Mouse (Mus musculus): ENCODE results near the gene Dda1. TPM values are rescaled to one million over a fixed set of nuclear protein-coding genes. Genes with fewer than 3 reads are reported as not detected.
A peak's percentile ranks its signal among the peaks of the same experiment; 100 is the strongest.

Gene Dda1
- total and polyA plus RNA-seq, 2 experiments from 2014 or later: 195 to 241 TPM

GRCm38 (mm10) chr8:71462191-71462590 is 6.8 kb upstream of the Dda1 start:
- ATAC-seq: no peak
- peak overlapping the region; percentile 89 for H3K9ac ChIP-seq (replicated peaks; ENCODE audit: low read length)
- DNase-seq (ENCODE audit: low spot score): no peak
- no peaks in the 10 kb centered on the region for H3K9me3 ChIP-seq (ENCODE audit: low read length)
- peak overlapping the region; percentile 92; the same call in 1 of the 2 replicates for H3K27ac ChIP-seq
- peaks cover 23% of the 10 kb centered on the region for H3K36me3 ChIP-seq (ENCODE audit: insufficient read depth, low read length)
- no peak for TF ChIP-seq CTCF (IDR thresholded peaks at IDR 0.05; ENCODE audit: low read depth)
- peak overlapping the region; percentile 88 for H3K4me3 ChIP-seq (ENCODE audit: low read length)
- 79% methylated on average over 4 of the region's 4 CpGs for WGBS
- peak overlapping the region; percentile 61 for H3K4me2 ChIP-seq (ENCODE audit: low read depth, low read length)
- peaks cover 10% of the 10 kb centered on the region; the same call in 1 of the 2 replicates for H3K4me1 ChIP-seq (ENCODE audit: insufficient read depth, low read length)
- no peaks in the 10 kb centered on the region for H3K27me3 ChIP-seq (ENCODE audit: insufficient read depth, low read length)

GRCm38 (mm10) chr8:71462786-71463185 is 6.2 kb upstream of the Dda1 start:
- peak overlapping the region; percentile 89 for H3K9ac ChIP-seq (replicated peaks; ENCODE audit: low read length)
- DNase-seq (ENCODE audit: low spot score) (peak; percentile 51), ATAC-seq (no peak)
- peaks cover 21% of the 10 kb centered on the region for H3K36me3 ChIP-seq (ENCODE audit: insufficient read depth, low read length)
- peak overlapping the region; percentile 88 for H3K4me3 ChIP-seq (ENCODE audit: low read length)
- H3K9me3 ChIP-seq (ENCODE audit: low read length): no peaks in the 10 kb centered on the region
- H3K27ac ChIP-seq: peak overlapping the region; percentile 92
- H3K4me1 ChIP-seq (ENCODE audit: insufficient read depth, low read length): peaks cover 10% of the 10 kb centered on the region; the same call in 1 of the 2 replicates
- 2% methylated on average over 16 of the region's 16 CpGs for WGBS
- H3K27me3 ChIP-seq (ENCODE audit: insufficient read depth, low read length): no peaks in the 10 kb centered on the region
- H3K4me2 ChIP-seq (ENCODE audit: low read depth, low read length): peak overlapping the region; percentile 61
- TF ChIP-seq CTCF (IDR thresholded peaks at IDR 0.05; ENCODE audit: low read depth): peak; percentile 8; the same call in 1 of the 2 replicates

- DNase-seq (ENCODE audit: low spot score) (peak; percentile 97), ATAC-seq (peak; percentile 82)
- H3K4me3 ChIP-seq (ENCODE audit: low read length): peak within 1 kb of the TSS; percentile 88
- H3K36me3 ChIP-seq (ENCODE audit: insufficient read depth, low read length): peaks cover 18% of the 10 kb centered on the region
- H3K4me2 ChIP-seq (ENCODE audit: low read depth, low read length): peak within 1 kb of the TSS; percentile 61
- peak within 1 kb of the TSS; percentile 92 for H3K27ac ChIP-seq
- no peaks in the 10 kb centered on the region for H3K9me3 ChIP-seq (ENCODE audit: low read length)
- peak within 1 kb of the TSS; percentile 89 for H3K9ac ChIP-seq (replicated peaks; ENCODE audit: low read length)
- TF ChIP-seq CTCF (IDR thresholded peaks at IDR 0.05; ENCODE audit: low read depth): no peak
- no peaks in the 10 kb centered on the region for H3K27me3 ChIP-seq (ENCODE audit: insufficient read depth, low read length)
- under 1% methylated on average over 55 of the region's 55 CpGs for WGBS
- H3K4me1 ChIP-seq (ENCODE audit: insufficient read depth, low read length): peaks cover 10% of the 10 kb centered on the region; the same call in 1 of the 2 replicates
Measured at GRCm38 (mm10) chr8:71463188-71464033, 5.6 kb upstream of the Dda1 start, which contains the start of gene Abhd8. Gene Abhd8 (minus strand): TSS chr8:71463655.

GRCm38 (mm10) chr8:71464513-71465500 is 4.2 kb upstream of the Dda1 start, which contains the start of gene Mrpl34:
Gene Mrpl34 (plus strand): TSS chr8:71464959.
- under 1% methylated on average over 59 of the region's 59 CpGs for WGBS
- peaks cover 9% of the 10 kb centered on the region for H3K36me3 ChIP-seq (ENCODE audit: insufficient read depth, low read length)
- H3K4me2 ChIP-seq (ENCODE audit: low read depth, low read length): peak within 1 kb of the TSS; percentile 61
- ATAC-seq: peak; percentile 85
- H3K4me3 ChIP-seq (ENCODE audit: low read length): peak within 1 kb of the TSS; percentile 88
- peaks cover 10% of the 10 kb centered on the region; the same call in 1 of the 2 replicates for H3K4me1 ChIP-seq (ENCODE audit: insufficient read depth, low read length)
- peak; percentile 100 for DNase-seq (ENCODE audit: low spot score)
- TF ChIP-seq CTCF (IDR thresholded peaks at IDR 0.05; ENCODE audit: low read depth): peak; percentile 99
- H3K9me3 ChIP-seq (ENCODE audit: low read length): no peaks in the 10 kb centered on the region
- H3K27ac ChIP-seq: peak within 1 kb of the TSS; percentile 92
- peak within 1 kb of the TSS; percentile 89 for H3K9ac ChIP-seq (replicated peaks; ENCODE audit: low read length)
- H3K27me3 ChIP-seq (ENCODE audit: insufficient read depth, low read length): no peaks in the 10 kb centered on the region

GRCm38 (mm10) chr8:71465733-71466132 is 3.3 kb upstream of the Dda1 start:
- ATAC-seq: no peak
- Histone ChIP-seq H3K4me1 (ENCODE audit: insufficient read depth, low read length) (peaks cover 10% of the 10 kb centered on the region; the same call in 1 of the 2 replicates), H3K36me3 (ENCODE audit: insufficient read depth, low read length) (peaks cover 6% of the 10 kb centered on the region), H3K9me3 (ENCODE audit: low read length) (no peaks in the 10 kb centered on the region), H3K27ac (no peak overlapping the region), H3K27me3 (ENCODE audit: insufficient read depth, low read length) (no peaks in the 10 kb centered on the region), H3K9ac (replicated peaks; ENCODE audit: low read length) (no peak overlapping the region), H3K4me3 (ENCODE audit: low read length) (peak overlapping the region; percentile 88), H3K4me2 (ENCODE audit: low read depth, low read length) (peak overlapping the region; percentile 61)
- WGBS: 86% methylated on average over 8 of the region's 8 CpGs
- DNase-seq (ENCODE audit: low spot score): no peak
- no peak for TF ChIP-seq CTCF (IDR thresholded peaks at IDR 0.05; ENCODE audit: low read depth)

- Histone ChIP-seq H3K27ac (no peak overlapping the region), H3K4me2 (ENCODE audit: low read depth, low read length) (no peak overlapping the region), H3K27me3 (ENCODE audit: insufficient read depth, low read length) (no peaks in the 10 kb centered on the region), H3K4me1 (ENCODE audit: insufficient read depth, low read length) (peaks cover 10% of the 10 kb centered on the region; the same call in 1 of the 2 replicates), H3K36me3 (ENCODE audit: insufficient read depth, low read length) (peaks cover 2% of the 10 kb centered on the region; the same call in 1 of the 2 replicates), H3K9ac (replicated peaks; ENCODE audit: low read length) (no peak overlapping the region), H3K4me3 (ENCODE audit: low read length) (no peak overlapping the region), H3K9me3 (ENCODE audit: low read length) (no peaks in the 10 kb centered on the region)
- 95% methylated on average over 5 of the region's 5 CpGs for WGBS
- ATAC-seq (no peak), DNase-seq (ENCODE audit: low spot score) (no peak)
- TF ChIP-seq CTCF (IDR thresholded peaks at IDR 0.05; ENCODE audit: low read depth): no peak
Measured at GRCm38 (mm10) chr8:71466198-71466597, 2.8 kb upstream of the Dda1 start.

All from hindbrain, postnatal 0 days (tissue).